Mouse (Mus musculus) layer of hippocampus, adult 9-10 months (tissue): ENCODE results near the gene Bach2.

Experiments used
- DNase-seq: peaks from one replicate; pipeline ENCODE4 v3.0.0; 2022; ENCODE audit warnings: low spot score

The Bach2 gene

GRCm38 (mm10) chr4:32486654-32487398 is 248.2 kb downstream of the Bach2 start:
- no peak for DNase-seq

- no peak for DNase-seq
These were observed 250.6 kb downstream of the Bach2 start for GRCm38 (mm10) chr4:32489186-32489585.

GRCm38 (mm10) chr4:32491176-32491575 is 252.6 kb downstream of the Bach2 start:
- no peak for DNase-seq

- no peak for DNase-seq
These were observed 254.2 kb downstream of the Bach2 start for GRCm38 (mm10) chr4:32492834-32493233.

- DNase-seq, result no peak
These were observed 263.2 kb downstream of the Bach2 start for GRCm38 (mm10) chr4:32501780-32502179.

GRCm38 (mm10) chr4:32502181-32502580 is 263.6 kb downstream of the Bach2 start:
- DNase-seq, result no peak

- no peak for DNase-seq
These were observed 265.6 kb downstream of the Bach2 start for GRCm38 (mm10) chr4:32504236-32504635.

GRCm38 (mm10) chr4:32506306-32506808 is 267.8 kb downstream of the Bach2 start:
- no peak for DNase-seq

GRCm38 (mm10) chr4:32507041-32507440 is 268.4 kb downstream of the Bach2 start:
- no peak for DNase-seq

- no peak for DNase-seq
These were observed 270.0 kb downstream of the Bach2 start for GRCm38 (mm10) chr4:32508572-32508971.

GRCm38 (mm10) chr4:32508996-32509395 is 270.4 kb downstream of the Bach2 start:
- no peak for DNase-seq

- no peak for DNase-seq
These were observed 271.4 kb downstream of the Bach2 start for GRCm38 (mm10) chr4:32509832-32510612.

- no peak for DNase-seq
These were observed 272.3 kb downstream of the Bach2 start for GRCm38 (mm10) chr4:32510940-32511339.

- no peak for DNase-seq
These were observed 277.5 kb downstream of the Bach2 start for GRCm38 (mm10) chr4:32516126-32516525.

- no peak for DNase-seq
These were observed 280.4 kb downstream of the Bach2 start for GRCm38 (mm10) chr4:32518842-32519578.

GRCm38 (mm10) chr4:32520628-32521360 is 282.2 kb downstream of the Bach2 start:
- DNase-seq, result no peak

- no peak for DNase-seq
These were observed 282.7 kb downstream of the Bach2 start for GRCm38 (mm10) chr4:32521361-32521740.

- no peak for DNase-seq
These were observed 283.4 kb downstream of the Bach2 start for GRCm38 (mm10) chr4:32522013-32522412.

- no peak for DNase-seq
These were observed 285.7 kb downstream of the Bach2 start for GRCm38 (mm10) chr4:32524282-32524681.

- no peak for DNase-seq
These were observed 286.4 kb downstream of the Bach2 start for GRCm38 (mm10) chr4:32525000-32525399.

GRCm38 (mm10) chr4:32526228-32526836 is 287.7 kb downstream of the Bach2 start:
- DNase-seq, result no peak
